Mouse (Mus musculus): ENCODE data around the gene Zfp692.
"Not testable (repeated sequence)": the region's sequence is repeated elsewhere in the genome, so short reads cannot be mapped to it uniquely, and the experiment has no call there.

Zfp692 gene
- long read RNA-seq, experiment 1, partial matches to known transcripts: 9 of 13 reads
- long read RNA-seq, experiment 1, other reads (novel, unspliced or antisense): 4 of 13 reads
- long read RNA-seq, experiment 2, partial matches to known transcripts: 14 of 25 reads
- long read RNA-seq, experiment 2, other reads (novel, unspliced or antisense): 10 of 25 reads

GRCm38 (mm10) chr11:58306860-58307308 is at the start of gene Zfp692:
Zfp692 (plus strand) TSS chr11:58307069.
- intact Hi-C loops (cut with DNase I): no loop called here

- intact Hi-C loops (cut with DNase I): no loop called here
Observed at GRCm38 (mm10) chr11:58257816-58258215, 49.1 kb upstream of the Zfp692 start.

- intact Hi-C loops (cut with DNase I): no loop called here
Observed at GRCm38 (mm10) chr11:58260156-58260555, 46.7 kb upstream of the Zfp692 start.

- intact Hi-C loops (cut with DNase I): no loop called here
Observed at GRCm38 (mm10) chr11:58261826-58262225, 45.0 kb upstream of the Zfp692 start.

GRCm38 (mm10) chr11:58262336-58262735 is 44.5 kb upstream of the Zfp692 start:
- intact Hi-C loops (cut with DNase I): no loop called here

GRCm38 (mm10) chr11:58263516-58263915 is 43.4 kb upstream of the Zfp692 start:
- intact Hi-C loops (cut with DNase I): no loop called here

- intact Hi-C loops (cut with DNase I): no loop called here
Observed at GRCm38 (mm10) chr11:58264546-58264945, 42.3 kb upstream of the Zfp692 start.

GRCm38 (mm10) chr11:58268285-58268684 is 38.6 kb upstream of the Zfp692 start:
- intact Hi-C loops (cut with DNase I): no loop called here

- intact Hi-C loops (cut with DNase I): no loop called here
Observed at GRCm38 (mm10) chr11:58274572-58274971, 32.3 kb upstream of the Zfp692 start, which contains the start of gene 4930438A08Rik. 4930438A08Rik (plus strand) TSS chr11:58274799.

GRCm38 (mm10) chr11:58275756-58276155 is 31.1 kb upstream of the Zfp692 start:
- intact Hi-C loops (cut with DNase I): no loop called here

GRCm38 (mm10) chr11:58281970-58282496 is 24.8 kb upstream of the Zfp692 start:
- intact Hi-C loops (cut with DNase I): no loop called here

GRCm38 (mm10) chr11:58282518-58282917 is 24.4 kb upstream of the Zfp692 start:
- intact Hi-C loops (cut with DNase I): no loop called here

- intact Hi-C loops (cut with DNase I): no loop called here
Observed at GRCm38 (mm10) chr11:58289992-58290682, 16.7 kb upstream of the Zfp692 start.

- intact Hi-C loops (cut with DNase I): no loop called here
Observed at GRCm38 (mm10) chr11:58290812-58291211, 16.1 kb upstream of the Zfp692 start.

GRCm38 (mm10) chr11:58292791-58293190 is 14.1 kb upstream of the Zfp692 start:
- intact Hi-C loops (cut with DNase I): no loop called here

GRCm38 (mm10) chr11:58297396-58297795 is 9.5 kb upstream of the Zfp692 start:
- intact Hi-C loops (cut with DNase I): no loop called here

GRCm38 (mm10) chr11:58301057-58301456 is 5.8 kb upstream of the Zfp692 start:
- intact Hi-C loops (cut with DNase I): loop anchor here (5.0 kb wide), 1 partner anchor 124 kb away; no protein-coding TSS in a partner anchor

- intact Hi-C loops (cut with DNase I): loop anchor here (5.0 kb wide), 1 partner anchor 125 kb away; no protein-coding TSS in a partner anchor
Observed at GRCm38 (mm10) chr11:58301837-58302754, 4.8 kb upstream of the Zfp692 start.

- intact Hi-C loops (cut with DNase I): loop anchor here (5.0 kb wide), 1 partner anchor 126 kb away; no protein-coding TSS in a partner anchor
Observed at GRCm38 (mm10) chr11:58302774-58303445, 4.0 kb upstream of the Zfp692 start.

- intact Hi-C loops (cut with DNase I): loop anchor here (5.0 kb wide), 1 partner anchor 126 kb away; no protein-coding TSS in a partner anchor
Observed at GRCm38 (mm10) chr11:58303594-58303993, 3.3 kb upstream of the Zfp692 start.

- intact Hi-C loops (cut with DNase I): not testable (repeated sequence)
Observed at GRCm38 (mm10) chr11:58305299-58305698, 1.6 kb upstream of the Zfp692 start.
